Mouse (Mus musculus): ENCODE data around the gene Bace2. TPM values are rescaled to one million over a fixed set of nuclear protein-coding genes. Genes with fewer than 3 reads are reported as not detected.

The Bace2 gene
- total RNA-seq, 4 experiments from 2014 or later, result 19.9 to 49.8 (median 23.4) TPM

- DNase-seq, result no peak
Measured at GRCm38 (mm10) chr16:97467993-97468791, 111.7 kb downstream of the Bace2 start.

- DNase-seq, result no peak
Measured at GRCm38 (mm10) chr16:97474671-97475070, 118.1 kb downstream of the Bace2 start.

DNA sequence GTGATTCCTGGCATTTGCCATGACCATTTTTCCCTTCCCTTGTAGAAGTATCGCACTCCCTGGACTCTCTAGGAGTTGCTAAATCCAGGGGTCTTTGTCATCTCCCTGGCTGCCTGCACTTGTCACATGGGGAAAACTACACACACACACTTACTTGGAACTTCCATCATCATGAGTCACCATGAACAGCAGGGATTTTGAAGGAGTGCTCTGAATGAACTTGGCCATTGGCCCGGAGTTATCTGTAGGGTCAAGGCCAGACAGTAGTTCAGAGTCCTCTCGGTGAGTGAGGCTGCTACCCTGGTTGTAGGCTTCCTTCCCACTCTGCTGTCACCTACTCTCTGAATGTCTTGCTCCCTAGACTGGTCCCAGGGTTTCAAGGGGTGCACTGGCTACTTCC, 119.0 kb downstream of the Bace2 start:
- DNase-seq, result peak; percentile 88

DNA sequence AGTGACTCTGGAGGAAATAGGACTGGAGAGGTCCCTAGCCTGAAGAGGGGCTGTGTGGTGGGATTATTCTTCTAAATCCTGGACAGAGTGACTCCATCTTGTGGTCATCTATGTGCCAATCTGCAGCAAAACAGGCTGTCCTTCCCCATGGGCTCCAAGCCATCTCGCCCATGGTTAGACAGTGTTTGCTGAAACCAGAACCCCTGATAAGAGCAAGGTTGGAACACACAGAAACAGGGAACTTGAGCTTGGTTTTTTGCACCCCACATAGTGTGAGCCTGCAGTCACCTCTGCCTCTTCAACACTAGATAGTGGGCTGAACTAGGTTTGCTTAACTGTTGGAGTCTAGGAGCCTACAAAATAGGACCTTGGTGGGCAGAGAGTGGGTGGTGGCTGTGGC, 120.0 kb downstream of the Bace2 start:
- no peak for DNase-seq

- DNase-seq, result no peak
Measured at GRCm38 (mm10) chr16:97478655-97479054, 122.1 kb downstream of the Bace2 start.

- DNase-seq, result no peak
Measured at GRCm38 (mm10) chr16:97492369-97492768, 135.8 kb downstream of the Bace2 start.

Other genes starting within 250 kb of the Bace2 start
- under 1 TPM in 3 of 4 experiments, not detected in 1; 0.03 to 0.28 (median 0.03) TPM for gene Dscam, start 186.0 kb upstream of the Bace2 start, total RNA-seq (2022)
- 1 to 10 TPM; 2.6 to 5.0 (median 3.2) TPM for gene Mx1, start 106.2 kb downstream of the Bace2 start, total RNA-seq (2022)
- not detected for gene Fam3b, start 158.1 kb downstream of the Bace2 start, total RNA-seq (2022)